Mouse (Mus musculus) ES-CJ7 (cell line): ENCODE data around the gene Epb41l5.

Experiments used
- DNase-seq: peaks from one replicate; pipeline ENCODE4 v3.0.0; 2011; ENCODE audit warnings: low read depth, low spot score

Gene Epb41l5

GRCm38 (mm10) chr1:119648205-119649111, at the start of gene Epb41l5:
Gene Epb41l5 (minus strand): TSS chr1:119649000.
- peak; percentile 95 for DNase-seq

DNA sequence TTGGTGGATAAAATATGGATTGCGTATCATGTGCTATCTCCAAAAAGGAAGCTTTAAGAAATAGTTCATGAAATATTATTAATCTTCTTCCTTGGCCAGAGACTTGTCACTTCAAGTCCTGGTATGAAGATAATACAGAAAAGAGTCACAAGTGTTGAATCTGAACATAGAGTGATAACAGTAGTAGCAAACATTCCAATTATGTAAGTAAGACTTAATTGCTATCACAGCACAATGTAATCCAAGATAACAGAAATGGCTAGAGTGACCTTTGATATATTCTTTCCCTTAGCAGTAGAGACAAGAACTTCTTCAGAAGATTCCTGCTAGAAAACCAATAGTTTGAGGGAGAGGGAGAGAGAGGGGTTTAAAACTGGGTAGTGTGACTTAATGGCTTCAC, 48.1 kb upstream of the Epb41l5 start:
- no peak for DNase-seq

DNA sequence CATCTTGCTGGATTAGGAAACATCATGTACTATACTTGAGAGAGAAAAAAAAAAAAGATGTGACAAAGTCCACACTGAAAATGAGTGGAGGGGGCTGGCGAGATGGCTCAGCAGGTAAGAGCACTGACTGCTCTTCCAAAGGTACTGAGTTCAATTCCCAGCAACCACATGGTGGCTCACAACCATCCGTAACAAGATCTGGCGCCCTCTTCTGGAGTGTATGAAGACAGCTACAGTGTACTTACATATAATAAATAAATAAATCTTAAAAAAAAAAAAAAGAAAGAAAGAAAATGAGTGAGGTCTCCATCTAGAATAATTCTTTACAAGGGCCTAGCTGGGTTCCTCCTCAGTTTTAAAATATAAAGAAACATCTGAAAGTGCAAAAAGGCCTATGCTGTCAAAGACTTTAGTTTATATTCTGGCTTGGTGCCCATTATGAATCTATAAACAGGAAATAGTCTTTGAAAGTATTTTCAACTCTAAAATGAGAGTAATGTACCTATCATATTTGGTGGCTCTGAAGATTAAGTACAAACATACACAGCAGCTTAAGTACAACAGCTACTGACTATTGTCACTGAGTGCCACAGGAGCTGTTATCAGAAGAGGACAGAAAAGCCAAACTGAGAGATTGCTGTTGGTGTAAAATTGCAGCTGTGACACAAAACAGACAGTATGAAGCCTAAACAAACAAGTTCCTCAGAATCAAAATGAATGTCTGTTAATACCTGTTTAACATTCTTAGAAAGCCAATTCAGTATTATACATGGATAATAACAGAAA, 37.2 kb upstream of the Epb41l5 start:
- DNase-seq = no peak

DNA sequence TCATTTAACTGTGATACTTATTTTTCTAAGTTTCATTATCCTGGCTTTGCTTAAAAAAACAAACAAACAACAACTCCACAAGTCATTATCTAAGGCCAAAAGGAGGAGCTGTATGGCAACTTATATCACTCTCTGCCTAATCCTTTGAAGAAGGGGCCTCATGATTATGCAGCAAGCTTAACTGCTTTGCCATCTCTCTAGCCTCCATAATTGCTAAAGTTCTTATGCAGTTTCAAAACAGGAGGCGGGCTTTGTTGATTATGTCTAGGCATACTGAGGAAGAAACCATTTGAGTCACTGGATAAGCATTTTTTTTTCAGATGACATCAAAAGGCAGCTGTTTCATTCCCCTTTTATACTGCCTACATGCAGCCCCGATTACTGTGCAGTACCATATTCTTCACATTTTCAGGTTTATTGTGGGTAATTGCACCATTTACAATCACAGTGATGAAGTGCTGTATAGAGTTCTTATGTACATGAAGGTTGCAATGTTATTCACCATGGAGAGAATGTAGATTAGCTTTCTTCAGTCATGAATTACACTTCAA, 32.9 kb upstream of the Epb41l5 start:
- DNase-seq = no peak

- DNase-seq = peak; percentile 49
Observed at GRCm38 (mm10) chr1:119674984-119675383, 26.2 kb upstream of the Epb41l5 start.

GRCm38 (mm10) chr1:119666904-119667303, 18.1 kb upstream of the Epb41l5 start:
- no peak for DNase-seq

DNA sequence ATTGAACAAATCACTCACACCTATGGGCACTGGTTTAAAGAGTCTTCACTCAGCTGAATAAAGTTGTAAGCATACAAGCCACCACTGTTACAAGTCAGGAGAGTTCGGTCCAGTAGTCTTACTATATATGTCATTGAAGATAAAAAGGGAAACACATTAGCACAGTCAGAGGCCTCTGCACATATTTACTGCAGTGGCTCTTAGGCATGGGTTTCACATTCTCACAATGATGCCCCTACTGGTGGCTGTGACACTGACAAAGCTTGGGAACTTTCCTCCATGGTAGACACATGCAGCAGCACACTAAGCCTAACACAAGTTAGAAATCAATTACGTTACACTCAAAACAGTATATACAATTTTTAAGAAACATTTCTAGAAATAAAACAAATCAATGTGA, 5.5 kb upstream of the Epb41l5 start:
- DNase-seq = peak; percentile 49

GRCm38 (mm10) chr1:119650386-119650785, 1.6 kb upstream of the Epb41l5 start:
- no peak for DNase-seq

GRCm38 (mm10) chr1:119649627-119650026, 827 bp upstream of the Epb41l5 start:
- no peak for DNase-seq

DNA sequence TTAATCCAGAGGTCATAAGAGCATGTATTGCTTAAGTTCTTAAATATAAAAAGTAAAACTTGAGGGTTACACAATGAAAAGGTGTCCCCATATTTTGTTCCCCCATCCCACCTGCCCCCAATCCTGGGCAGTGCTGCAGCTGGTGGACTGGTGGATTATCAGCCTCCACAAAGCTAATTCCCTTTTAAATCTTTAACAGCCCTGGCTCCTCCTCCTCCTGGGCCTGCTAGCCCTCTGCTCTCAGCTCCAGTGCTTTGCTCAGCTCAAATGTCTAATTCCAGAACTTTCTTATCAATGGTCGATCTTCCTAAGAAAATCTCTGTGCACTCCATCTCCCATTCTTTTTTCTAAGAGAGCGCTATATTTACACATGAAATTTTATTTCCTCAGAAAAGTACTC, 2.4 kb downstream of the Epb41l5 start:
- DNase-seq = no peak

DNA sequence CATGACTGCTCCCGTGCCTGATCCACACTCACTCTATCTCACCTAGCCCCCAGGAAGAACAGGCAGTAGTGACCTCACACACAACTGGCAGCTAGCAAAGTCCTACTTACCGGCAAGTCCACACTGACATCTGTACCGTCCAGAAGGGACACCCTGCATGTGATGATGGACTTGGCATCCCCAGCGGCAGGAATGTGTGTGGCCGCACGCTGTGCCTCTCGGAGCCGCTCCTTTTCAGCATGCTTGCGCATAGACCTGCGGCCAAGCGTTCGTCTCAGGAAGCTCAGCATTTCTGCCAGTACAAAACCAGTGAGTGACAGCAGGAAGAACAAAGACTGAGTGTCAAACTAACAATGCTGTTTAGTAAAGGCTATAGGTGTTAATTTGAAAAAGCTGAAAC, 6.4 kb downstream of the Epb41l5 start:
- DNase-seq = peak; percentile 79

- no peak for DNase-seq
Observed at GRCm38 (mm10) chr1:119641090-119641812, 7.5 kb downstream of the Epb41l5 start.

- no peak for DNase-seq
Observed at GRCm38 (mm10) chr1:119640006-119640405, 8.8 kb downstream of the Epb41l5 start.

- no peak for DNase-seq
Observed at GRCm38 (mm10) chr1:119637188-119638023, 11.4 kb downstream of the Epb41l5 start.

- DNase-seq = peak; percentile 87
Observed at GRCm38 (mm10) chr1:119634746-119635145, 14.1 kb downstream of the Epb41l5 start.

- no peak for DNase-seq
Observed at GRCm38 (mm10) chr1:119630428-119630827, 18.4 kb downstream of the Epb41l5 start.

- DNase-seq = no peak
Observed at GRCm38 (mm10) chr1:119626837-119627236, 22.0 kb downstream of the Epb41l5 start.

DNA sequence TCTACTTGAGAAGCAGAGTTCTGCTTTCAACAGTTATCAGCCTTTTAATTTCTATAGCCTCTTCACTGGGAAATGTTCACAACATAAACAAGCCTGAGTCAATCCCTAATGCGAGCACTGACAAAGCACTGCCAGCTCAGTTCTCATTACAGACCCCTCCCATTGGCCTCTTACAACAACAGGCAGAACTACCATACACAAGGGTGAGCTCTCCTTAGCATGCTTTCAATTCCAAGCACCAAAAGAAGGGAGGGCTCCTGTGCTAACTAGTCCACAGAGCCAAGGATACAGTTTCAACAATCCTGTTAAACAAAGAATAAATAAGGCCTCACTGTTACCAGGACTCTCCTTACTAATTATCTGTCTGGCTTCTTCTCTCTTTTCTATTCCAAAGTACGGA, 24.4 kb downstream of the Epb41l5 start:
- DNase-seq = no peak

DNA sequence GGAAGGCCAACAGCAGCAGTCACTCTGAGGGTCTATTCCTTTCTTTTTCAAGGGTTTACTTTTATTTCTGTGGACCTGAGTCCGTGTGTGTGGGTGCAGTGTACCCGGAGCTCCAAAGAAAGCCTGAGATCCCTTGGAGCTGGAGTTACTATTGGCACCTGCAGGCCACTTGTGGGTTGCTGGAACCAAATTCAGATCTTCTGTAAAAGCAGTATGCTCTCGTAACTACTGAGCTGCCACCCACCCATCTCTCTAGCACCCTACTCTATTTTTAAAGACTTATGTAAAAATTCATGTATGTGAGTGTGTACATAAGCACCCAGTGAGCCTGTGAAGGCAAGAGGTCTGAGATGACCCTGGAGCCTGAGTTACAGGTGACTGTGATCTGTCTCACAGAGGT, 43.4 kb downstream of the Epb41l5 start:
- DNase-seq = no peak

DNA sequence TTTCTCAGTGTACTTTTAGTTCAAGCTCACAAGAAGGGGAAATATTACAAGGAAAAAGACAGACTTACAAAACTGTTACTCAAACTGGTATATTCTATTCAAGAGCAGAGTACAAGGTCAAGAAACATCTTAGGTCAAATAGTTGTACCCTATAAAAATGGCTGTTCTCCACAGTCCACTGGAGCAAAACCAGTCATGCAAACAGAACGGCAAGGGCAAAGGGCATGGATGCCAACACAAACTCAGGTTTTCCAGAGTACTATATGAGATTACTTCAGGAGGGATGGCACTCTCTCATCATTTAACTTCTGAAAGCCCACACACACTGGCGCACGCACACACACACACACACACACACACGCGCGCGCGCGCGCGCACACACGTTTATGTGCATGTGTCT, 46.4 kb downstream of the Epb41l5 start:
- no peak for DNase-seq

DNA sequence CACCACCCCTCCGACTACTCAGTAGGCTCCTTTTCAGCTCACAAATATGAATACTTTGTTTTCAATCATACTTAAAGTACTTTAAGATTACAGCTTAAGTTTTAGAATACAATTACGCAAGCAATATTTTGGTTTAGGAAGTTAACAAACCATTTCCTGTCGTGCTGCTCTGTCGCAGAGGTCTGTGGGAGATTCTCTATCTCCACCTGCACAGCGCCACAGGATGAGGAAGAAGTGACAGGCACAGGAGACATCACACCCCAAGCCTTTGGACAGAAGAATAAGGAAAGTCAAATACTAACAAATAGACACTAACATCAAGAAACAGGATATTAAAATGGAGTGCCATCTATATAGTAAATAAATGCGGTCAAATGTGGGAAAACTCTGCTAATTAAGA, 49.9 kb downstream of the Epb41l5 start:
- no peak for DNase-seq
